Mouse (Mus musculus): ENCODE data around the gene Klk1.

- TF ChIP-seq MYOG (IDR thresholded peaks at IDR 0.05; ENCODE audit: control insufficient read depth, extremely low read depth, insufficient read length) (no peak), MYOD1 (IDR thresholded peaks at IDR 0.05; ENCODE audit: control insufficient read depth, insufficient read length, low read depth) (no peak), MAX (IDR thresholded peaks at IDR 0.05) (no peak), CTCF (IDR thresholded peaks at IDR 0.05; ENCODE audit: control insufficient read depth, insufficient read depth, insufficient read length) (no peak), USF1 (IDR thresholded peaks at IDR 0.05; ENCODE audit: low read depth) (no peak)
Measured at GRCm38 (mm10) chr7:44235909-44236308, 10.7 kb downstream of the Klk1 start, which contains the start of gene Gm36864.

Measured in C2C12 (cell line).